Mouse (Mus musculus) forebrain, embryonic 16.5 days (tissue): ENCODE measurements around the gene Best3. TPM values are rescaled to one million over a fixed set of nuclear protein-coding genes. Genes with fewer than 3 reads are reported as not detected.

Experiments
- ATAC-seq: fragments of 200-750 bp; cut with Nextera tagmentation; 2 replicates; pipeline ENCODE4 v1.8.0; 2017; ENCODE audit warnings: mild to moderate bottlenecking, moderate library complexity
- H3K27ac ChIP-seq: fragments of 300-500 bp; sonication (generic); 2 replicates; pipeline ENCODE4 v1.5.1; 2014; ENCODE audit warnings: low read length, control low read depth
- H3K27me3 ChIP-seq: fragments of 300-500 bp; sonication (generic); replicated peaks from 2 replicates; pipeline ENCODE4 v1.6.1; 2014; ENCODE audit warnings: low read length; ENCODE audit not compliant: control insufficient read depth, insufficient read depth
- H3K36me3 ChIP-seq: fragments of 300-500 bp; sonication (generic); 2 replicates; pipeline ENCODE4 v1.6.1; 2014; ENCODE audit not compliant: control insufficient read depth, insufficient read depth
- H3K4me1 ChIP-seq: fragments of 300-500 bp; sonication (generic); replicated peaks from 2 replicates; pipeline ENCODE4 v1.6.1; 2014; ENCODE audit warnings: low read length; ENCODE audit not compliant: control insufficient read depth, insufficient read depth
- H3K4me2 ChIP-seq: fragments of 300-500 bp; sonication (generic); 2 replicates; pipeline ENCODE4 v1.6.1; 2014; ENCODE audit warnings: mild to moderate bottlenecking, low read length, control low read depth
- H3K4me3 ChIP-seq: fragments of 300-500 bp; sonication (generic); replicated peaks from 2 replicates; pipeline ENCODE4 v1.5.1; 2014; ENCODE audit warnings: mild to moderate bottlenecking, low read length, control low read depth
- H3K9ac ChIP-seq: fragments of 300-500 bp; sonication (generic); replicated peaks from 2 replicates; pipeline ENCODE4 v1.6.1; 2014; ENCODE audit warnings: low read depth, low read length, control low read depth
- H3K9me3 ChIP-seq: fragments of 300-500 bp; sonication (generic); 2 replicates; pipeline ENCODE4 v1.6.1; 2016; ENCODE audit warnings: low read length; ENCODE audit not compliant: control insufficient read depth
- WGBS: fragments of 180-500 bp; shearing (Covaris S2); extraction: QIAGEN DNeasy Blood & Tissue Kit; methylation state at CpG from one replicate; pipeline ENCODE4 v1.1.7; 2014; 5-methylcytosine and 5-hydroxymethylcytosine counted together
- polyA plus RNA-seq: library from polyadenylated mRNA; unstranded; fragments of >200 nt; fragmentation: Nextera tagmentation; extraction: Ambion mirVana; gene quantifications from 2 replicates; pipeline ENCODE4 v1.2.1, GENCODE M21; 2015

Gene Best3
- polyA plus RNA-seq: not detected in 2 replicates

DNA sequence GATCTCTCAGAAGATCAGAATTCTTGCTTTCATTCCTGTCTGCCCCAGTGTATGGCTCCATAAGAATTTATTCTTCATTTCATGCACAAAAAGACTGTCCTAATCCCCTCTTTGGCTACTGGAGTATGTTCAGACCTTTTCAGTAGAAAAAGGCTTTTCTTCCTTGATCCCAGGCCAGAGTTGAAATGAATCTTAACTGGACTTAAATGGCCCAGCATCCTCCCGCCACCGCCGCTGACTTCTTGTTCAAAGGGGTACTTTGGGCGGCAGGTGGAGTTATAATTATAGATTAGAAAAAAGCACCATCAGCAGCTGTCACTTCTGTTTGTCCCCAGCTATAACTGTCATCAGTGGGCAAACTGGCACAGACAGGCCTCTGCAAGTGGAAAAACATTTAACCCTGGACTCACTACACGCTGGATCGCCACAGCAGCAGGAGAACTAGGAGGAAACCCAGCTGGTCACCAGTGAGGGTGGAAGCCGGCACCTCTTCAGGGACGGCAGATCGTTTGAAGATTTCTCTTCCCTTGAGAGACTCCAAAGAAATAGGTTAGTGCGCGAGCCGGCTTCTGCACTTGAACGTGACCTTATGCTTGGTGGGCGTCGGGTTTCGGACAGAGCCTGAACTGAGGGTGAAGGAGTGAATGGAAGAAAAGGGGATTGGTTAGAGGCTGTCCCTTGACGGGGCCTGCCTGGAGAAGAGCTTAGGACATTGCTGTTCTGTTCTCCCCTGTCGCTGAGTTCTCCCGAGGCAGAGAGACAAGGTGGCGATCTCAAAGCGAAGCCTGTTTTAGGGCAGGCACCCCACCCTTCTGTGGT lies at the start of gene Best3:
Gene Best3, plus strand, starts transcription at position 51 of the 819 bp plus-strand sequence.
- H3K4me3 ChIP-seq: no peak within 1 kb of the TSS
- H3K4me2 ChIP-seq: no peak within 1 kb of the TSS
- H3K9ac ChIP-seq: no peak within 1 kb of the TSS
- no peaks in the 10 kb centered on the region for H3K27me3 ChIP-seq
- H3K9me3 ChIP-seq: no peaks in the 10 kb centered on the region
- WGBS: 44% methylated on average over 21 of the region's 21 CpGs
- no peaks in the 10 kb centered on the region for H3K36me3 ChIP-seq
- no peak for ATAC-seq
- 0 out of 2 replicates have a peak, but pooled peaks cover 2% of the 10 kb centered on the region for H3K4me1 ChIP-seq
- no peak within 1 kb of the TSS for H3K27ac ChIP-seq

- ATAC-seq: no peak
- Histone ChIP-seq H3K4me1 (no peaks in the 10 kb centered on the region), H3K4me3 (no peak overlapping the region), H3K4me2 (no peak overlapping the region), H3K9me3 (peaks cover 8% of the 10 kb centered on the region), H3K9ac (no peak overlapping the region), H3K27me3 (no peaks in the 10 kb centered on the region), H3K27ac (no peak overlapping the region), H3K36me3 (peaks cover 11% of the 10 kb centered on the region)
- WGBS: 94% methylated on average over 6 of the region's 6 CpGs
These were observed 43.1 kb upstream of the Best3 start for GRCm38 (mm10) chr10:116943025-116943424.

DNA sequence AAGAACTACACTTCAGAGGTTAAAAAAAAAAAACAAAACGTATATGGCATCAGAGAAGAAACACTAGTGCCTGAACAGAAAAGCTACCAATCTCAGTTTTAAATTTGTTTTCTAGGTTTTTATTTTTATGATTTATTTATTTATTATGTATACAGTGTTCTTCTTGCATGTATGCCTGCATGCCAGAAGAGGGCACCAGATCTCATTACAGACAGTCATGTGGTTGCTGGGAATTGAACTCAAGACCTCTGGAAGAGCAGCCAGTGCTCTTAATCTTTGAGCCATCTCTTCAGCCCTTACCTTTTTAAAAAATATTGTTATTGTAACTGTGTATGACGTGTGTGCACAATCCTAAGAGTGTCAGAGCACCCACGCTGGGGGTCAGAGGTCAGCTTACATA lies 42.0 kb upstream of the Best3 start:
- H3K36me3 ChIP-seq: peaks cover 4% of the 10 kb centered on the region; the same call in 1 of the 2 replicates
- no peaks in the 10 kb centered on the region for H3K27me3 ChIP-seq
- ATAC-seq: no peak
- peaks cover 9% of the 10 kb centered on the region for H3K4me1 ChIP-seq
- WGBS: 88% methylated on average over 3 of the region's 3 CpGs
- no peak overlapping the region for H3K4me3 ChIP-seq
- H3K9me3 ChIP-seq: peaks cover 4% of the 10 kb centered on the region
- H3K27ac ChIP-seq: no peak overlapping the region
- H3K4me2 ChIP-seq: no peak overlapping the region
- H3K9ac ChIP-seq: no peak overlapping the region

- peaks cover 10% of the 10 kb centered on the region for H3K4me1 ChIP-seq
- peaks cover 4% of the 10 kb centered on the region; the same call in 1 of the 2 replicates for H3K36me3 ChIP-seq
- H3K27ac ChIP-seq: no peak overlapping the region
- H3K27me3 ChIP-seq: no peaks in the 10 kb centered on the region
- H3K9me3 ChIP-seq: peaks cover 4% of the 10 kb centered on the region
- ATAC-seq: no peak
- no peak overlapping the region for H3K4me3 ChIP-seq
- H3K4me2 ChIP-seq: no peak overlapping the region
- WGBS: 88% methylated on average over 10 of the region's 10 CpGs
- H3K9ac ChIP-seq: no peak overlapping the region
These were observed 41.2 kb upstream of the Best3 start for GRCm38 (mm10) chr10:116944940-116945339.

- H3K4me2 ChIP-seq: peak overlapping the region; percentile 69
- 80% methylated on average over 9 of the region's 9 CpGs for WGBS
- no peaks in the 10 kb centered on the region for H3K9me3 ChIP-seq
- H3K27ac ChIP-seq: no peak overlapping the region
- no peak overlapping the region; the same call in 1 of the 2 replicates for H3K4me3 ChIP-seq
- no peak for ATAC-seq
- no peaks in the 10 kb centered on the region for H3K27me3 ChIP-seq
- peaks cover 14% of the 10 kb centered on the region for H3K4me1 ChIP-seq
- no peaks in the 10 kb centered on the region for H3K36me3 ChIP-seq
- no peak overlapping the region for H3K9ac ChIP-seq
These were observed 37.7 kb upstream of the Best3 start for GRCm38 (mm10) chr10:116948414-116948813.

GRCm38 (mm10) chr10:116949111-116950008 lies 36.8 kb upstream of the Best3 start:
- peaks cover 14% of the 10 kb centered on the region for H3K4me1 ChIP-seq
- peak; percentile 26 for ATAC-seq
- peak overlapping the region; percentile 79 for H3K9ac ChIP-seq
- H3K36me3 ChIP-seq: no peaks in the 10 kb centered on the region
- under 1% methylated on average over 41 of the region's 44 CpGs for WGBS
- H3K4me2 ChIP-seq: peak overlapping the region; percentile 69
- no peaks in the 10 kb centered on the region for H3K27me3 ChIP-seq
- peak overlapping the region; percentile 83 for H3K4me3 ChIP-seq
- H3K27ac ChIP-seq: peak overlapping the region; percentile 69
- H3K9me3 ChIP-seq: no peaks in the 10 kb centered on the region

DNA sequence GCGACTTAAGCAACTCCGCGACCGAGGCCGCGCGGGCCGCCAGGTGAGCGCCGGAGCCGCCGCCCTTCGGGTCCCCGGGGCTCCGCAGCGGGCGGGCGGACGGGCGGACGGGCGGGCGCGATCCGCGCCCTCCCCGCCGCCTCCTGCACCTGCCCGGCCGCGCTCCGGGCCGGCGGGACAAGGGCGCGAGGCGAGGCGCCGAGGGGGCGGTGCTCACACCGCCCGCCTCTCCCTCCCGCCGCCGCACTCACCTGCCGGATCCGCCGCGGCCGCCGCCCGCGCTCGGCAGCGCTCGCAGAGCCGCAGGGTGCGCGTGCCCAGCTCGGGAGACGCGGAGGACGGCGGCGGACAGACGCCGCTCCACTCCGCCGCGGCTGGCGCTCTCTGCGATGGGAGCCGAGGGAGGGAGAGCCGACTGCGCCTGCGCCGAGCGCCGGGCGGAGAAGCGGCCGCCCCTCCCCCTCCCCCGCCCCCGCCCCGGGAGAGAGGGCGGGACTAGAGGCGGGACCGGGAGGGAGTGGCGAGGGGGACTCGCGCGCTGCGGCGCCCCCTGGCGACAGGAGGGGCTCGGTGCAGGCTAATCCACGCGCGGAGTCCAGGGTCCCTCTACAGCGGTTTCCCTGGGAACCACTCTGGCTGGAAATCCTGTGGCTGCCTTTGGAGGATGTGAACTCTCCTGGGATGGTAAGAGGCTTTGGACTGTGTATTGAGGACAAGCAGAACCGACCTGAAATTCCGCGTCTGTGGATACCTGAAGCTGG lies 35.9 kb upstream of the Best3 start, which contains the start of gene Rab3ip:
Gene Rab3ip, minus strand, starts transcription at position 761 of the 761 bp plus-strand sequence.
- Histone ChIP-seq H3K9me3 (no peaks in the 10 kb centered on the region), H3K27ac (peak within 1 kb of the TSS; percentile 69), H3K36me3 (no peaks in the 10 kb centered on the region), H3K9ac (peak within 1 kb of the TSS; percentile 79), H3K4me2 (peak within 1 kb of the TSS; percentile 69), H3K27me3 (no peaks in the 10 kb centered on the region), H3K4me3 (peak within 1 kb of the TSS; percentile 83), H3K4me1 (peaks cover 14% of the 10 kb centered on the region)
- under 1% methylated on average over 74 of the region's 103 CpGs for WGBS
- peak; percentile 94 for ATAC-seq

DNA sequence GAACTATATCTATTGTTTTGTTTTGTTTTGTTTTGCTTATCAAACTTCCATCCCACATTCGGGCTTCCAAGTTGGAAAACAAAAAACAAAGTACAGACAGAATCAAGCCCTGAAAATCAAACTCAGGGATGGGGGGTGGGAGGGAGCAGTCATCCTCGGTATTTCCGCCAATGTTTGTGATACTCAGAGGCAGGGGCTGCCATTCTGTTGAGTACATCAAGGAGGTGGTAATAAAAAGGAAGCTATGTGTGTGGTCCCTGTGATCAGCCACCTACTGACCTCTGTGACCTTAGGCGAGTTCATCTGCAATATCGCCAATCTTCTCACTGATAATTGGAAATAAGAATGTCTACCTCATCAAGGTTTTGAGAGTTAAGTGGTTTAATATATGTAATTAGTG lies 35.2 kb upstream of the Best3 start:
- no peak overlapping the region for H3K27ac ChIP-seq
- H3K27me3 ChIP-seq: no peaks in the 10 kb centered on the region
- H3K4me2 ChIP-seq: peak overlapping the region; percentile 46
- H3K36me3 ChIP-seq: no peaks in the 10 kb centered on the region
- H3K9me3 ChIP-seq: no peaks in the 10 kb centered on the region
- no peak overlapping the region for H3K9ac ChIP-seq
- no peak for ATAC-seq
- H3K4me3 ChIP-seq: peak overlapping the region; percentile 83
- WGBS: 38% methylated on average over 5 of the region's 5 CpGs
- peaks cover 14% of the 10 kb centered on the region for H3K4me1 ChIP-seq
